Comparison of ENCODE assay signal across 23 mouse cellular contexts in the genomic region with DNA sequence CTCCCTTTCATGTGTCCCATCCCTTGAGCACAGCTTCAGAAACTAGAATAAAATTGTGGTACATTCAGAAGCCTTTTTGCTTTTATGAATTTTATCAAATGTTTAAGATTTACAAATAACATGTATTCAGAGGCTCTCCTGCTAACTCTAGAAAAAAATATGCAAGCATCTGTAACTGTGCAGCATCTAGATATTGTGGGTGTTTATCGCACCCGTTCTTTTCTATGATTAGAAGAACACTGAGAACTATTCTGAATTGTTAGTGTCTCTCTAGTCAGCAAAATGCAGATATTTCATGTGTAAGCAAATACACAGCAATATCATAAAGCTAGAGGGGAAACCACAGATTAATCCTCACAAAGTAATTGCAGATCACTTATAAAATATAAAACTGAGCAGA.
"Had no signal": no experiment of that assay in that cellular context is flagged by ENCODE, and none has a peak within 500 bp of the region (broad histone marks: within the 10 kb centered on the region; RNA-seq: fewer than 3 reads in every experiment).

No protein-coding gene starts in this region.

- H3K27ac ChIP-seq: gastrocnemius, adult 2 months; heart, embryonic 10.5 days; hindbrain, embryonic 13.5 days; hindbrain, embryonic 15.5 days; hindbrain, postnatal 0 days; left cerebral cortex, adult 2 months; limb, embryonic 10.5 days; limb, embryonic 12.5 days; liver, embryonic 13.5 days; liver, embryonic 15.5 days had no signal

- DNase-seq: gastrocnemius, adult 2 months; gastrocnemius, postnatal 10 days; gastrocnemius, postnatal 25 days; heart, adult 18-20 months; heart, postnatal 10 days; kidney, adult 18-20 months; kidney, adult 8-10 months; kidney, postnatal 10 days; kidney, postnatal 25 days; kidney, postnatal 4 days; liver; liver, embryonic 13.5 days had no signal

- H3K4me2 ChIP-seq: heart, embryonic 12.5 days; hindbrain, embryonic 13.5 days; hindbrain, embryonic 15.5 days; limb, embryonic 12.5 days; liver, embryonic 11.5 days; liver, embryonic 13.5 days; liver, embryonic 15.5 days had no signal

- H3K9ac ChIP-seq: heart, embryonic 12.5 days; hindbrain, embryonic 13.5 days; hindbrain, embryonic 15.5 days; limb, embryonic 12.5 days; liver, embryonic 13.5 days; liver, embryonic 15.5 days had no signal

- ATAC-seq: hindbrain, postnatal 0 days; intestine, embryonic 16.5 days had no signal

- H3K4me3 ChIP-seq: gastrocnemius, adult 2 months; heart, embryonic 10.5 days; heart, embryonic 12.5 days; hindbrain, embryonic 13.5 days; hindbrain, embryonic 15.5 days; left cerebral cortex, adult 2 months; limb, embryonic 10.5 days; limb, embryonic 12.5 days; liver, embryonic 13.5 days; liver, embryonic 15.5 days had no signal

- H3K4me1 ChIP-seq: heart, embryonic 10.5 days; heart, embryonic 12.5 days; hindbrain, embryonic 13.5 days; hindbrain, embryonic 15.5 days; limb, embryonic 10.5 days; limb, embryonic 12.5 days; liver, embryonic 13.5 days; liver, embryonic 15.5 days had no signal

- H3K36me3 ChIP-seq: heart, embryonic 10.5 days; heart, embryonic 12.5 days; hindbrain, embryonic 13.5 days; hindbrain, embryonic 15.5 days; limb, embryonic 10.5 days; limb, embryonic 12.5 days; liver, embryonic 13.5 days; liver, embryonic 15.5 days had no signal

- H3K9me3 ChIP-seq: heart, embryonic 10.5 days; heart, embryonic 12.5 days; hindbrain, embryonic 13.5 days; hindbrain, embryonic 15.5 days; limb, embryonic 10.5 days; limb, embryonic 12.5 days; liver, embryonic 13.5 days; liver, embryonic 15.5 days had no signal

- H3K27me3 ChIP-seq: heart, embryonic 12.5 days; hindbrain, embryonic 13.5 days; hindbrain, embryonic 15.5 days; limb, embryonic 12.5 days; liver, embryonic 13.5 days; liver, embryonic 15.5 days had no signal
